Mouse (Mus musculus): ENCODE data around the gene B3galnt2. TPM values are rescaled to one million over a fixed set of nuclear protein-coding genes. Genes with fewer than 3 reads are reported as not detected.

The B3galnt2 gene
- polyA plus RNA-seq, 2 experiments, result 20.0 to 20.5 TPM

GRCm38 (mm10) chr13:14043851-14044250 lies 89.6 kb downstream of the B3galnt2 start:
- no peaks in the 10 kb centered on the region for H3K36me3 ChIP-seq (replicated peaks; ENCODE audit: control insufficient read depth, insufficient read depth, low read depth)
- DNase-seq (ENCODE audit: low read depth in 3 of 3, low spot score in 3 of 3), result no peak
- no peak overlapping the region for H3K4me3 ChIP-seq (ENCODE audit: insufficient read depth in 1 of 2, low read depth in 2 of 2, low read length in 2 of 2)
- no peak for ATAC-seq (ENCODE audit: insufficient read depth)
- H3K4me1 ChIP-seq (replicated peaks; ENCODE audit: control insufficient read depth in 2 of 2, insufficient read depth in 2 of 2, low read length in 1 of 2), result peaks cover 7 to 8% of the 10 kb centered on the region in 2 experiments
- H3K27me3 ChIP-seq (ENCODE audit: control insufficient read depth, insufficient read depth, low read length), result no peaks in the 10 kb centered on the region
- H3K9ac ChIP-seq (replicated peaks), result no peak overlapping the region
- no peak overlapping the region for H3K4me2 ChIP-seq (ENCODE audit: low read depth)
- H3K9me3 ChIP-seq (ENCODE audit: control insufficient read depth, low read length), result no peaks in the 10 kb centered on the region
- H3K27ac ChIP-seq, result no peak overlapping the region
- TF ChIP-seq EP300 (IDR thresholded peaks at IDR 0.05; ENCODE audit: low read depth) (no peak), CTCF (IDR thresholded peaks at IDR 0.05; ENCODE audit: low read depth) (no peak)

- TF ChIP-seq EP300 (IDR thresholded peaks at IDR 0.05; ENCODE audit: low read depth), result no peak
- TF ChIP-seq CTCF (IDR thresholded peaks at IDR 0.05; ENCODE audit: low read depth), result no peak
- no peaks in the 10 kb centered on the region for H3K27me3 ChIP-seq (ENCODE audit: control insufficient read depth, insufficient read depth, low read length)
- H3K9ac ChIP-seq (replicated peaks), result no peak overlapping the region
- H3K4me2 ChIP-seq (ENCODE audit: low read depth), result no peak overlapping the region
- peaks cover 7 to 8% of the 10 kb centered on the region in 2 experiments for H3K4me1 ChIP-seq (replicated peaks; ENCODE audit: control insufficient read depth in 2 of 2, insufficient read depth in 2 of 2, low read length in 1 of 2)
- H3K36me3 ChIP-seq (replicated peaks; ENCODE audit: control insufficient read depth, insufficient read depth, low read depth), result no peaks in the 10 kb centered on the region
- no peak for ATAC-seq (ENCODE audit: insufficient read depth)
- 19% methylated on average over 2 of the region's 2 CpGs for WGBS (ENCODE audit: insufficient replicate concordance)
- no peak overlapping the region for H3K27ac ChIP-seq
- H3K9me3 ChIP-seq (ENCODE audit: control insufficient read depth, low read length), result no peaks in the 10 kb centered on the region
- DNase-seq (ENCODE audit: low read depth in 3 of 3, low spot score in 3 of 3), result no peak
- no peak overlapping the region for H3K4me3 ChIP-seq (ENCODE audit: insufficient read depth in 1 of 2, low read depth in 2 of 2, low read length in 2 of 2)
Measured at GRCm38 (mm10) chr13:14044521-14044920, 90.3 kb downstream of the B3galnt2 start.

Other genes with a start within 250 kb of the B3galnt2 start
- 0.02 and 0.04 TPM in 2 replicates for gene Gng4, start 170.4 kb upstream of the B3galnt2 start, polyA plus RNA-seq (2012; rRNA removed)
- not detected in 2 replicates for gene Gng4, start 170.4 kb upstream of the B3galnt2 start, polyA plus RNA-seq (2014; fragmentation: Nextera tagmentation; extraction: Ambion mirVana)
- gene Tbce, start 85.2 kb downstream of the B3galnt2 start, polyA plus RNA-seq (2012; rRNA removed), result 24.0 and 34.6 TPM in 2 replicates
- 27.5 and 28.3 TPM in 2 replicates for gene Tbce, start 85.2 kb downstream of the B3galnt2 start, polyA plus RNA-seq (2014; fragmentation: Nextera tagmentation; extraction: Ambion mirVana)
- 3.4 and 5.2 TPM in 2 replicates for gene Arid4b, start 108.8 kb downstream of the B3galnt2 start, polyA plus RNA-seq (2012; rRNA removed)
- gene Arid4b, start 108.8 kb downstream of the B3galnt2 start, polyA plus RNA-seq (2014; fragmentation: Nextera tagmentation; extraction: Ambion mirVana), result 11.7 and 12.8 TPM in 2 replicates
- 4.4 and 5.9 TPM in 2 replicates for gene Ggps1, start 109.0 kb downstream of the B3galnt2 start, polyA plus RNA-seq (2012; rRNA removed)
- gene Ggps1, start 109.0 kb downstream of the B3galnt2 start, polyA plus RNA-seq (2014; fragmentation: Nextera tagmentation; extraction: Ambion mirVana), result 10.9 and 12.3 TPM in 2 replicates